Comparison of ENCODE assay signal across 8 mouse cellular contexts in genomic region chr3:117868091-117868490, GRCm38 (mm10). TPM values are rescaled to one million over a fixed set of nuclear protein-coding genes. Genes with fewer than 3 reads are reported as not detected.
A peak's percentile ranks its signal among the peaks of the same experiment; 100 is the strongest.
DNase-seq lines count a peak whose midpoint lies in the region; ATAC-seq and TF ChIP-seq lines count a peak whose summit lies in the region.

No protein-coding gene starts in this region.

- H3K4me1 ChIP-seq in forebrain, embryonic 13.5 days, result peaks cover 12% of the 10 kb centered on the region; the same call in 1 of the 2 replicates
- H3K4me1 ChIP-seq in intestine, postnatal 0 days (replicated peaks; ENCODE audit: control insufficient read depth, insufficient read depth, low read length), result 0 out of 2 replicates have a peak, but pooled peaks cover 3% of the 10 kb centered on the region

- H3K9ac ChIP-seq in forebrain, embryonic 13.5 days, result peak overlapping the region; percentile 71
- H3K9ac ChIP-seq in intestine, postnatal 0 days (ENCODE audit: low read depth, low read length), result no peak overlapping the region; the same call in 1 of the 2 replicates

- no peak for TF ChIP-seq CTCF in intestine, postnatal 0 days (IDR thresholded peaks at IDR 0.05; ENCODE audit: low read depth)

- H3K36me3 ChIP-seq in forebrain, embryonic 13.5 days (ENCODE audit: poor library complexity, severe bottlenecking), result no peaks in the 10 kb centered on the region
- H3K36me3 ChIP-seq in intestine, postnatal 0 days (ENCODE audit: control insufficient read depth, insufficient read depth), result no peaks in the 10 kb centered on the region
- no peaks in the 10 kb centered on the region for H3K36me3 ChIP-seq in macrophage (ENCODE audit: inconsistent target)

- H3K4me2 ChIP-seq in forebrain, embryonic 13.5 days, result peak overlapping the region; percentile 72
- peak overlapping the region; percentile 79 for H3K4me2 ChIP-seq in intestine, postnatal 0 days (replicated peaks; ENCODE audit: low read depth)

- no peaks in the 10 kb centered on the region for H3K9me3 ChIP-seq in forebrain, embryonic 13.5 days (replicated peaks)
- H3K9me3 ChIP-seq in intestine, postnatal 0 days (ENCODE audit: control insufficient read depth), result no peaks in the 10 kb centered on the region

- H3K4me3 ChIP-seq in forebrain, embryonic 13.5 days, result peak overlapping the region; percentile 51
- H3K4me3 ChIP-seq in intestine, postnatal 0 days (ENCODE audit: low read depth, low read length), result peak overlapping the region; percentile 67
- H3K4me3 ChIP-seq in macrophage (ENCODE audit: inconsistent target), result peak overlapping the region; percentile 62

- H3K79me2 ChIP-seq in macrophage (ENCODE audit: inconsistent target), result no peaks in the 10 kb centered on the region

- H3K27me3 ChIP-seq in forebrain, embryonic 13.5 days, result no peaks in the 10 kb centered on the region
- no peaks in the 10 kb centered on the region for H3K27me3 ChIP-seq in intestine, postnatal 0 days (replicated peaks; ENCODE audit: control insufficient read depth, insufficient read depth, low read length)

- peak; percentile 13 for DNase-seq in adrenal gland, adult 8-10 months
- no peak for DNase-seq in adrenal gland, postnatal 4 days (ENCODE audit: low spot score in 2 of 2)
- no peak for DNase-seq in embryo, embryonic 11 days
- no peak for DNase-seq in layer of hippocampus, postnatal 14 days (ENCODE audit: low spot score in 2 of 2)
- DNase-seq in right cerebral cortex, postnatal 10 days (ENCODE audit: low spot score in 2 of 2), result no peak

- peak; percentile 2; the same call in 1 of the 2 replicates for ATAC-seq in forebrain, embryonic 13.5 days
- peak; percentile 49 for ATAC-seq in intestine, postnatal 0 days

- H3K27ac ChIP-seq in forebrain, embryonic 13.5 days, result no peak overlapping the region
- peak overlapping the region; percentile 51 for H3K27ac ChIP-seq in intestine, postnatal 0 days (ENCODE audit: low read depth, low read length)
- H3K27ac ChIP-seq in macrophage, result 0 out of 2 replicates have a peak overlapping the region, but pooled peaks have one; percentile 21

- WGBS in forebrain, embryonic 13.5 days, result 85% methylated on average over 2 of the region's 2 CpGs
- WGBS in intestine, postnatal 0 days, result 40% methylated on average over 2 of the region's 2 CpGs
- WGBS in macrophage (ENCODE audit: missing documents), result 48% methylated on average over 2 of the region's 2 CpGs

RNA-seq across cellular contexts. Expression of gene Snx7, which starts 0.6 kb away (rescaled TPM):
- total RNA-seq in adrenal gland, adult 8-10 months (2022), result 10 to 100 TPM; 45.3 to 50.1 (median 46.2) TPM
- total RNA-seq in adrenal gland, postnatal 4 days (2021), result 10 to 100 TPM; 52.1 to 52.9 TPM
- 9.2 and 10.0 TPM in 2 replicates for polyA plus RNA-seq in forebrain, embryonic 13.5 days (2015; fragmentation: Nextera tagmentation; extraction: Ambion mirVana)
- 90.1 and 96.5 TPM in 2 replicates for polyA plus RNA-seq in intestine, postnatal 0 days (2015; fragmentation: Nextera tagmentation; extraction: Ambion mirVana)
- total RNA-seq in macrophage (2018; cell fraction: chromatin; rRNA removed), result 10 to 100 TPM; 10.3 to 36.7 (median 22.3) TPM
- 10 to 100 TPM; 12.3 to 21.4 (median 16.8) TPM for total RNA-seq in macrophage (2018; cell fraction: cytosol; rRNA removed)
- 10 to 100 TPM in 25 of 26 experiments, 1 to 10 TPM in 1; 9.3 to 25.3 (median 16.2) TPM for total RNA-seq in macrophage (2018; cell fraction: nucleus; rRNA removed)
- polyA plus RNA-seq in macrophage (2018), result 15.6 to 24.7 TPM (median 20.6 TPM) in 3 replicates
- 10 to 100 TPM; 23.4 to 24.0 TPM for total RNA-seq in layer of hippocampus, postnatal 14 days (2021)
